Mouse (Mus musculus): ENCODE data around the gene Tenm4.

The Tenm4 gene

GRCm38 (mm10) chr7:96666366-96666896, 495.4 kb downstream of the Tenm4 start:
- DNase-seq (ENCODE audit: extremely low spot score, low read depth, low spot score) = no peak

GRCm38 (mm10) chr7:96667688-96668087, 496.6 kb downstream of the Tenm4 start:
- no peak for DNase-seq (ENCODE audit: extremely low spot score, low read depth, low spot score)

- DNase-seq (ENCODE audit: extremely low spot score, low read depth, low spot score) = no peak
Measured at GRCm38 (mm10) chr7:96670095-96670494, 499.0 kb downstream of the Tenm4 start.

- no peak for DNase-seq (ENCODE audit: extremely low spot score, low read depth, low spot score)
Measured at GRCm38 (mm10) chr7:96672322-96672914, 501.4 kb downstream of the Tenm4 start.

- DNase-seq (ENCODE audit: extremely low spot score, low read depth, low spot score) = no peak
Measured at GRCm38 (mm10) chr7:96677082-96677481, 506.0 kb downstream of the Tenm4 start.

- no peak for DNase-seq (ENCODE audit: extremely low spot score, low read depth, low spot score)
Measured at GRCm38 (mm10) chr7:96678236-96678635, 507.2 kb downstream of the Tenm4 start.

GRCm38 (mm10) chr7:96679746-96680145, 508.7 kb downstream of the Tenm4 start:
- DNase-seq (ENCODE audit: extremely low spot score, low read depth, low spot score) = no peak

GRCm38 (mm10) chr7:96680405-96680804, 509.4 kb downstream of the Tenm4 start:
- no peak for DNase-seq (ENCODE audit: extremely low spot score, low read depth, low spot score)

- no peak for DNase-seq (ENCODE audit: extremely low spot score, low read depth, low spot score)
Measured at GRCm38 (mm10) chr7:96681808-96682207, 510.8 kb downstream of the Tenm4 start.

- DNase-seq (ENCODE audit: extremely low spot score, low read depth, low spot score) = no peak
Measured at GRCm38 (mm10) chr7:96688141-96688540, 517.1 kb downstream of the Tenm4 start.

GRCm38 (mm10) chr7:96701097-96701845, 530.2 kb downstream of the Tenm4 start:
- no peak for DNase-seq (ENCODE audit: extremely low spot score, low read depth, low spot score)

GRCm38 (mm10) chr7:96703958-96704357, 532.9 kb downstream of the Tenm4 start:
- DNase-seq (ENCODE audit: extremely low spot score, low read depth, low spot score) = no peak

- DNase-seq (ENCODE audit: extremely low spot score, low read depth, low spot score) = no peak
Measured at GRCm38 (mm10) chr7:96705307-96706129, 534.5 kb downstream of the Tenm4 start.

GRCm38 (mm10) chr7:96706531-96706930, 535.5 kb downstream of the Tenm4 start:
- no peak for DNase-seq (ENCODE audit: extremely low spot score, low read depth, low spot score)

- DNase-seq (ENCODE audit: extremely low spot score, low read depth, low spot score) = no peak
Measured at GRCm38 (mm10) chr7:96707112-96707511, 536.1 kb downstream of the Tenm4 start.

GRCm38 (mm10) chr7:96708071-96708470, 537.0 kb downstream of the Tenm4 start:
- DNase-seq (ENCODE audit: extremely low spot score, low read depth, low spot score) = no peak

GRCm38 (mm10) chr7:96708561-96708960, 537.5 kb downstream of the Tenm4 start:
- no peak for DNase-seq (ENCODE audit: extremely low spot score, low read depth, low spot score)

GRCm38 (mm10) chr7:96708968-96709367, 537.9 kb downstream of the Tenm4 start:
- no peak for DNase-seq (ENCODE audit: extremely low spot score, low read depth, low spot score)

- no peak for DNase-seq (ENCODE audit: extremely low spot score, low read depth, low spot score)
Measured at GRCm38 (mm10) chr7:96709891-96710290, 538.8 kb downstream of the Tenm4 start.

- DNase-seq (ENCODE audit: extremely low spot score, low read depth, low spot score) = no peak
Measured at GRCm38 (mm10) chr7:96710658-96711071, 539.6 kb downstream of the Tenm4 start.

- no peak for DNase-seq (ENCODE audit: extremely low spot score, low read depth, low spot score)
Measured at GRCm38 (mm10) chr7:96712876-96713275, 541.8 kb downstream of the Tenm4 start.

Data from hindlimb bud, embryonic 11.5 days (tissue).